Mouse (Mus musculus) kidney, adult 2 months (tissue): ENCODE data around the gene Egln1.

Experiments
- CTCF ChIP-seq: fragments of 200-500 bp; conservative IDR thresholded peaks from 2 replicates; pipeline ENCODE4 v1.5.1; 2011; ENCODE audit warnings: low read depth, mild to moderate bottlenecking, control low read depth, low read length, moderate library complexity, mixed read lengths; ENCODE audit not compliant: insufficient read depth, insufficient read length
- POLR2A ChIP-seq: fragments of 200-500 bp; IDR thresholded peaks from one replicate; pipeline ENCODE4 v1.6.1; 2011; ENCODE audit warnings: low read depth, low read length, control low read depth

DNA sequence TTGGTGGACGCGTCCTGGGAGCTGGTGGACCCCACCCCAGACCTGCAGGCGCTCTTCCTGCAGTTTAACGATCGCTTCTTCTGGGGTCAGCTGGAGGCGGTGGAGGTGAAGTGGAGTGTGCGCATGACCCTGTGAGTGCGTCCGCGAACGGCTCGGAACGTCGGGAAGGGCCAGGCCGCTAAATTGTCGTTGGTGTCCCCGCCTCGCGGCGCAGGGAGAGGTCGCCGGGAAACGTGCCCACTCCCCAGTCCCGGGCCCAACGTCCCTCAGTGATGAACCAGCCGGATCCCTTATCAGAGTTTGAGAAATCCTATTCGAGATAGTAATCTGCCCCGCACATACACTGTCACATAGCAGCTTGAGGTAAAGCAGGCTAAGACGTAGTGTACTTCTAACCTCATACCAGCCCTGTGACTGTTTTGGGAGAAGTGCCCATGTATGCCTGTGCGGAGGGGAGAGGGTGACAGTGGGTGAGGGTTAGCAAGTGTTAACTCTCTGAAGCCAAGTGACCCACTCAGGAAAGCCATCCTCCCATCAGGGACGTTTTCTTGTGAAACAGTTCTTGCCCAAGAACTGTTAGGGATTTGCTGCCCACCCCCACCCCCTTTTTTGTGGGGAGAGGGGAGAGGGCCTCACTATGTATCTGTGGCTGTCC lies 50.7 kb downstream of the Egln1 start:
- TF ChIP-seq CTCF (no peak), POLR2A (no peak)
